Mouse (Mus musculus): Measurements from ENCODE around the gene Acer1. TPM values are rescaled to one million over a fixed set of nuclear protein-coding genes. Genes with fewer than 3 reads are reported as not detected.
"Not testable (repeated sequence)": the region's sequence is repeated elsewhere in the genome, so short reads cannot be mapped to it uniquely, and the experiment has no call there.

Acer1 gene
- polyA plus RNA-seq, 1 experiment: not detected

- Histone ChIP-seq H3K27ac (ENCODE audit: insufficient read depth, low read depth, low read length) (no peak overlapping the region), H3K27me3 (replicated peaks; ENCODE audit: control insufficient read depth, insufficient read depth, low read length) (no peaks in the 10 kb centered on the region), H3K4me1 (ENCODE audit: control insufficient read depth, insufficient read depth, low read length) (no peaks in the 10 kb centered on the region), H3K4me3 (ENCODE audit: insufficient read depth, low read depth, low read length) (no peak overlapping the region), H3K36me3 (ENCODE audit: control insufficient read depth, insufficient read depth, low read length) (no peaks in the 10 kb centered on the region)
- TF ChIP-seq CTCF (conservative IDR thresholded peaks at IDR 0.05; ENCODE audit: insufficient read depth, insufficient read length, low read depth, low read length): no peak
- TF ChIP-seq POLR2A (IDR thresholded peaks at IDR 0.05; ENCODE audit: low read depth, low read length): no peak
- DNase-seq: no peak
- WGBS: 88% methylated on average over 1 of the region's 1 CpGs
Measured at GRCm38 (mm10) chr17:56929530-56929929, 52.4 kb downstream of the Acer1 start.

- no peak for DNase-seq
Measured at GRCm38 (mm10) chr17:56929101-56929500, 52.8 kb downstream of the Acer1 start.

DNA sequence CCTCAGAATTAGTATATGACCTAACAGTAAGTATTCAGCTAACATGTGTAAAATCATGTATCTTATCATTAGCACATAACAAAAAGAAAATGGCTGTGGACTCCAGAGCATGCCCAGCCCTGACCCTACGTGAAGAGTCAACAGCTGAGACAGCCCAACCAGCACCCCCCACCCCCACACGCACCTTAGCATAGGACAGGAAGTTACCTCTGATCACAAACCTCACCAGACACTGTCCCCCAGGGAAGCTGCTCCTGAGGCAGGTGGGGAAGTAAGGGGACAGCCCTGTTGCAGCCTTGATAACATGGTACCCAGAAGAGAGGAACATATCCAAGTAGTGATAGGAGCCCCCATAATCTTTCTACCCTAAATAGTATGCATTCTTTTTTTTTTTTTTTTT, 55.9 kb downstream of the Acer1 start:
- no peak overlapping the region for H3K27ac ChIP-seq (ENCODE audit: insufficient read depth, low read depth, low read length)
- H3K4me3 ChIP-seq (ENCODE audit: insufficient read depth, low read depth, low read length): no peak overlapping the region
- H3K4me1 ChIP-seq (ENCODE audit: control insufficient read depth, insufficient read depth, low read length): no peaks in the 10 kb centered on the region
- DNase-seq: no peak
- no peaks in the 10 kb centered on the region for H3K27me3 ChIP-seq (replicated peaks; ENCODE audit: control insufficient read depth, insufficient read depth, low read length)
- no peak for TF ChIP-seq CTCF (conservative IDR thresholded peaks at IDR 0.05; ENCODE audit: insufficient read depth, insufficient read length, low read depth, low read length)
- no peak for TF ChIP-seq POLR2A (IDR thresholded peaks at IDR 0.05; ENCODE audit: low read depth, low read length)
- WGBS: 98% methylated on average over 2 of the region's 2 CpGs
- H3K36me3 ChIP-seq (ENCODE audit: control insufficient read depth, insufficient read depth, low read length): no peaks in the 10 kb centered on the region

More at GRCm38 (mm10) chr17:56929101-56929500, 52.8 kb downstream of the Acer1 start:
- Histone ChIP-seq H3K27ac (ENCODE audit: insufficient read depth, low read depth, low read length) (no peak overlapping the region), H3K4me3 (ENCODE audit: insufficient read depth, low read depth, low read length) (no peak overlapping the region), H3K36me3 (ENCODE audit: control insufficient read depth, insufficient read depth, low read length) (no peaks in the 10 kb centered on the region), H3K4me1 (ENCODE audit: control insufficient read depth, insufficient read depth, low read length) (no peaks in the 10 kb centered on the region), H3K27me3 (replicated peaks; ENCODE audit: control insufficient read depth, insufficient read depth, low read length) (no peaks in the 10 kb centered on the region)
- TF ChIP-seq CTCF (conservative IDR thresholded peaks at IDR 0.05; ENCODE audit: insufficient read depth, insufficient read length, low read depth, low read length): no peak
- TF ChIP-seq POLR2A (IDR thresholded peaks at IDR 0.05; ENCODE audit: low read depth, low read length): no peak

- WGBS: 76% methylated on average over 3 of the region's 3 CpGs
- no peak overlapping the region for H3K27ac ChIP-seq (ENCODE audit: insufficient read depth, low read depth, low read length)
- H3K4me1 ChIP-seq (ENCODE audit: control insufficient read depth, insufficient read depth, low read length): no peaks in the 10 kb centered on the region
- no peak for TF ChIP-seq POLR2A (IDR thresholded peaks at IDR 0.05; ENCODE audit: low read depth, low read length)
- no peak for TF ChIP-seq CTCF (conservative IDR thresholded peaks at IDR 0.05; ENCODE audit: insufficient read depth, insufficient read length, low read depth, low read length)
- H3K36me3 ChIP-seq (ENCODE audit: control insufficient read depth, insufficient read depth, low read length): no peaks in the 10 kb centered on the region
- H3K27me3 ChIP-seq (replicated peaks; ENCODE audit: control insufficient read depth, insufficient read depth, low read length): no peaks in the 10 kb centered on the region
- H3K4me3 ChIP-seq (ENCODE audit: insufficient read depth, low read depth, low read length): no peak overlapping the region
- no peak for DNase-seq
Measured at GRCm38 (mm10) chr17:56919725-56920124, 62.2 kb downstream of the Acer1 start.

GRCm38 (mm10) chr17:56917166-56917565, 64.8 kb downstream of the Acer1 start:
- Histone ChIP-seq H3K4me3 (ENCODE audit: insufficient read depth, low read depth, low read length) (no peak overlapping the region), H3K4me1 (ENCODE audit: control insufficient read depth, insufficient read depth, low read length) (no peaks in the 10 kb centered on the region), H3K27me3 (replicated peaks; ENCODE audit: control insufficient read depth, insufficient read depth, low read length) (no peaks in the 10 kb centered on the region), H3K27ac (ENCODE audit: insufficient read depth, low read depth, low read length) (no peak overlapping the region), H3K36me3 (ENCODE audit: control insufficient read depth, insufficient read depth, low read length) (no peaks in the 10 kb centered on the region)
- DNase-seq: no peak
- TF ChIP-seq CTCF (conservative IDR thresholded peaks at IDR 0.05; ENCODE audit: insufficient read depth, insufficient read length, low read depth, low read length): no peak
- no peak for TF ChIP-seq POLR2A (IDR thresholded peaks at IDR 0.05; ENCODE audit: low read depth, low read length)
- WGBS: 95% methylated on average over 2 of the region's 2 CpGs

GRCm38 (mm10) chr17:56913444-56913843, 68.5 kb downstream of the Acer1 start:
- Histone ChIP-seq H3K4me3 (ENCODE audit: insufficient read depth, low read depth, low read length) (no peak overlapping the region), H3K4me1 (ENCODE audit: control insufficient read depth, insufficient read depth, low read length) (no peaks in the 10 kb centered on the region), H3K36me3 (ENCODE audit: control insufficient read depth, insufficient read depth, low read length) (no peaks in the 10 kb centered on the region), H3K27ac (ENCODE audit: insufficient read depth, low read depth, low read length) (no peak overlapping the region), H3K27me3 (replicated peaks; ENCODE audit: control insufficient read depth, insufficient read depth, low read length) (no peaks in the 10 kb centered on the region)
- DNase-seq: no peak
- TF ChIP-seq POLR2A (IDR thresholded peaks at IDR 0.05; ENCODE audit: low read depth, low read length) (no peak), CTCF (conservative IDR thresholded peaks at IDR 0.05; ENCODE audit: insufficient read depth, insufficient read length, low read depth, low read length) (no peak)

DNA sequence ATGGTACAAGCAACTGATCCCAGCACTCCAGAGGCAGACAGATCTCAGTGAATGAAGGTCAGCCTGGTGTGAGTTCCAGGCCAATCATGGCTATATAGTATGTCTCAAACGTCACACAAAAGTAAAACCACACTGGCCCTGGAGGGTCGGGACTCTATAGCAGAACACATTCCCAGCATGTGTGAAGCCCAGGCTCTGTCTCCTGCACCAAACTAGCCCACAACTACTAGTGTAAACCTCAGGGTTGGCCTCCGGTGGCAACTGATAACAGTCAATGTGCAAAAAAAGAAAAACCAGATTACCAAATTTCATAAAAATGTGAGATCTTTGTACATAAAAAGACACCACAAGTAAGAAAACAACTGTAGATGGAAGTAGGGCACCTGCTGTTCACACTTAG, 68.9 kb downstream of the Acer1 start:
- no peak overlapping the region for H3K27ac ChIP-seq (ENCODE audit: insufficient read depth, low read depth, low read length)
- no peak for DNase-seq
- no peaks in the 10 kb centered on the region for H3K4me1 ChIP-seq (ENCODE audit: control insufficient read depth, insufficient read depth, low read length)
- WGBS: 94% methylated on average over 3 of the region's 3 CpGs
- TF ChIP-seq CTCF (conservative IDR thresholded peaks at IDR 0.05; ENCODE audit: insufficient read depth, insufficient read length, low read depth, low read length): no peak
- TF ChIP-seq POLR2A (IDR thresholded peaks at IDR 0.05; ENCODE audit: low read depth, low read length): no peak
- no peak overlapping the region for H3K4me3 ChIP-seq (ENCODE audit: insufficient read depth, low read depth, low read length)
- no peaks in the 10 kb centered on the region for H3K27me3 ChIP-seq (replicated peaks; ENCODE audit: control insufficient read depth, insufficient read depth, low read length)
- H3K36me3 ChIP-seq (ENCODE audit: control insufficient read depth, insufficient read depth, low read length): no peaks in the 10 kb centered on the region

- H3K27me3 ChIP-seq (replicated peaks; ENCODE audit: control insufficient read depth, insufficient read depth, low read length); H3K4me1 ChIP-seq (ENCODE audit: control insufficient read depth, insufficient read depth, low read length); DNase-seq; H3K36me3 ChIP-seq (ENCODE audit: control insufficient read depth, insufficient read depth, low read length); H3K4me3 ChIP-seq (ENCODE audit: insufficient read depth, low read depth, low read length); H3K27ac ChIP-seq (ENCODE audit: insufficient read depth, low read depth, low read length): not testable (repeated sequence)
- 89% methylated on average over 2 of the region's 2 CpGs for WGBS
Measured at GRCm38 (mm10) chr17:56909764-56910163, 72.2 kb downstream of the Acer1 start.
